Mouse (Mus musculus) ES-E14 (cell line): Measurements from ENCODE around the gene Tmem223. TPM values are rescaled to one million over a fixed set of nuclear protein-coding genes. Genes with fewer than 3 reads are reported as not detected.
A peak's percentile ranks its signal among the peaks of the same experiment; 100 is the strongest.

Experiments used
- DNase-seq: peaks from one replicate; pipeline ENCODE4 v3.0.0-alpha.2; 2013; ENCODE audit warnings: low read depth, low spot score
- H3K27ac ChIP-seq: 2 replicates; pipeline ENCODE4 v1.5.1; 2012; ENCODE audit warnings: low read depth, mild to moderate bottlenecking, low read length, moderate library complexity, mixed read lengths; ENCODE audit not compliant: poor library complexity, insufficient read depth, severe bottlenecking
- H3K36me3 ChIP-seq: 2 replicates; pipeline ENCODE4 v1.6.1; 2012; ENCODE audit warnings: mild to moderate bottlenecking, low read length, moderate library complexity, mixed read lengths; ENCODE audit not compliant: control insufficient read depth, poor library complexity, insufficient read depth, severe bottlenecking
- H3K4me1 ChIP-seq, 2 experiments: fragments of 150-350 bp in 1 of 2; sonication (generic) in 1 of 2; 2 replicates each; pipeline ENCODE4 v1.6.1; 2012; ENCODE audit warnings: low read length in 2 of 2, mild to moderate bottlenecking in 1 of 2, mixed read lengths in 1 of 2; ENCODE audit not compliant: control insufficient read depth in 2 of 2, insufficient read depth in 2 of 2, poor library complexity in 1 of 2
- H3K4me3 ChIP-seq, 2 experiments: fragments of 150-350 bp in 1 of 2; sonication (generic) in 1 of 2; 2 replicates each; pipeline ENCODE4 v1.5.1; 2012; ENCODE audit warnings: low read length in 2 of 2, low read depth in 1 of 2, mild to moderate bottlenecking in 1 of 2, mixed read lengths in 1 of 2; ENCODE audit not compliant: insufficient read depth in 1 of 2, poor library complexity in 1 of 2, severe bottlenecking in 1 of 2
- H3K9ac ChIP-seq: 2 replicates; pipeline ENCODE4 v1.6.1; 2012; ENCODE audit warnings: low read depth, mild to moderate bottlenecking, low read length, mixed read lengths; ENCODE audit not compliant: poor library complexity, insufficient read depth, severe bottlenecking
- H3K9me3 ChIP-seq: fragments of 150-350 bp; sonication (generic); 2 replicates; pipeline ENCODE4 v1.6.1; 2012; ENCODE audit warnings: low read depth, mild to moderate bottlenecking, low read length; ENCODE audit not compliant: control insufficient read depth, insufficient read depth
- CHD2 ChIP-seq: IDR thresholded peaks from 2 replicates; pipeline ENCODE4 v1.6.1; 2014; ENCODE audit warnings: mild to moderate bottlenecking, low read depth, low read length, inconsistent platforms
- HCFC1 ChIP-seq: IDR thresholded peaks from 2 replicates; pipeline ENCODE4 v1.6.1; 2012; ENCODE audit warnings: low read length, inconsistent platforms, borderline replicate concordance; ENCODE audit not compliant: insufficient read depth
- MAFK ChIP-seq: IDR thresholded peaks from 2 replicates; pipeline ENCODE4 v1.6.1; 2014; ENCODE audit warnings: mild to moderate bottlenecking, low read depth, low read length, inconsistent platforms; ENCODE audit not compliant: insufficient read depth
- ZC3H11A ChIP-seq: IDR thresholded peaks from 2 replicates; pipeline ENCODE4 v1.6.1; 2012; ENCODE audit warnings: low read depth, mild to moderate bottlenecking, inconsistent platforms, low read length, borderline replicate concordance
- ZNF384 ChIP-seq: IDR thresholded peaks from 2 replicates; pipeline ENCODE4 v1.6.1; 2012; ENCODE audit warnings: low read depth, low read length, inconsistent platforms
- in situ Hi-C, 2 experiments: fragments of 600-800 bp; cut with MboI; formaldehyde crosslinking; loops; one replicate each; pipeline ENCODE4 v1.15.1; 2025; ENCODE audit warnings: low sequenced_read_pairs in 2 of 2, inconsistent platforms in 1 of 2; ENCODE audit not compliant: unreplicated experiment in 2 of 2
- total RNA-seq: library from RNA; depleted of rRNA; stranded (reverse); fragments of 300-350 nt; gene quantifications from 2 replicates; pipeline ENCODE4 v1.2.3, GENCODE M21; 2012; rRNA removed

Gene Tmem223
- total RNA-seq, 1 experiment, result 77.3 TPM

- Histone ChIP-seq H3K36me3 (peaks cover 25% of the 10 kb centered on the region), H3K27ac (no peak overlapping the region)
These were observed 50.4 kb downstream of the Tmem223 start for GRCm38 (mm10) chr19:8821146-8821545.

More at GRCm38 (mm10) chr19:8821146-8821545, 50.4 kb downstream of the Tmem223 start:
- no peak for DNase-seq
- no peak for TF ChIP-seq ZC3H11A
- no peak for TF ChIP-seq ZNF384
- TF ChIP-seq MAFK, result no peak
- TF ChIP-seq HCFC1, result no peak
- no peak for TF ChIP-seq CHD2
- Histone ChIP-seq H3K4me3 (peak overlapping the region; percentile 76 to 89), H3K4me1 (peaks cover 5 to 9% of the 10 kb centered on the region in 2 experiments; a peak in 2 of 4 replicates), H3K9ac (peak overlapping the region; percentile 94), H3K9me3 (no peaks in the 10 kb centered on the region)
- in situ Hi-C loops, result no loop called here

Other genes with a start within 250 kb of the Tmem223 start
- gene Slc22a8, start 179.7 kb upstream of the Tmem223 start, total RNA-seq, result not detected in 2 replicates
- gene Slc22a6, start 153.0 kb upstream of the Tmem223 start, total RNA-seq, result not detected in 2 replicates
- gene Chrm1, start 107.2 kb upstream of the Tmem223 start, total RNA-seq, result 0.04 and 0.11 TPM in 2 replicates
- gene Slc3a2, start 47.6 kb upstream of the Tmem223 start, total RNA-seq, result 354 and 566 TPM in 2 replicates
- 173 and 180 TPM in 2 replicates for gene Wdr74, start 35.2 kb upstream of the Tmem223 start, total RNA-seq
- 8.5 and 8.9 TPM in 2 replicates for gene 1700092M07Rik, start 30.3 kb upstream of the Tmem223 start, total RNA-seq
- 66.3 and 73.2 TPM in 2 replicates for gene Stx5a, start 29.6 kb upstream of the Tmem223 start, total RNA-seq
- 99.5 and 101 TPM in 2 replicates for gene Nxf1, start 13.9 kb upstream of the Tmem223 start, total RNA-seq
- 45.9 and 51.2 TPM in 2 replicates for gene Tmem179b, start 3.5 kb downstream of the Tmem223 start, total RNA-seq
- gene Taf6l, start 15.4 kb downstream of the Tmem223 start, total RNA-seq, result 28.6 and 29.4 TPM in 2 replicates
- 113 and 144 TPM in 2 replicates for gene Polr2g, start 27.6 kb downstream of the Tmem223 start, total RNA-seq
- gene Zbtb3, start 31.6 kb downstream of the Tmem223 start, total RNA-seq, result 3.4 TPM in 2 replicates
- 42.6 and 47.5 TPM in 2 replicates for gene Ttc9c, start 48.3 kb downstream of the Tmem223 start, total RNA-seq
- 37.5 and 48.5 TPM in 2 replicates for gene Hnrnpul2, start 49.0 kb downstream of the Tmem223 start, total RNA-seq
- 1.4 and 2.7 TPM in 2 replicates for gene AC129217.1, start 58.8 kb downstream of the Tmem223 start, total RNA-seq
- 62.6 and 79.6 TPM in 2 replicates for gene Bscl2, start 66.5 kb downstream of the Tmem223 start, total RNA-seq
- gene Gng3, start 68.2 kb downstream of the Tmem223 start, total RNA-seq, result 4.5 TPM in 2 replicates
- gene Lrrn4cl, start 79.8 kb downstream of the Tmem223 start, total RNA-seq, result 1.3 and 2.4 TPM in 2 replicates
- 207 and 220 TPM in 2 replicates for gene Ubxn1, start 100.5 kb downstream of the Tmem223 start, total RNA-seq
- 75.3 and 83.4 TPM in 2 replicates for gene Uqcc3, start 109.9 kb downstream of the Tmem223 start, total RNA-seq
- 11.0 and 14.3 TPM in 2 replicates for gene Lbhd1, start 112.7 kb downstream of the Tmem223 start, total RNA-seq
- not detected in 2 replicates for gene Gm49403, start 112.9 kb downstream of the Tmem223 start, total RNA-seq
- gene 1810009A15Rik, start 117.9 kb downstream of the Tmem223 start, total RNA-seq, result 146 and 214 TPM in 2 replicates
- not detected in 2 replicates for gene Gm49416, start 117.9 kb downstream of the Tmem223 start, total RNA-seq
- 54.0 and 59.3 TPM in 2 replicates for gene Ints5, start 122.0 kb downstream of the Tmem223 start, total RNA-seq
- gene Ganab, start 127.1 kb downstream of the Tmem223 start, total RNA-seq, result 321 and 436 TPM in 2 replicates
- 30.4 and 36.8 TPM in 2 replicates for gene B3gat3, start 149.4 kb downstream of the Tmem223 start, total RNA-seq
- 3.6 and 4.0 TPM in 2 replicates for gene Rom1, start 158.4 kb downstream of the Tmem223 start, total RNA-seq
- 20.6 and 22.2 TPM in 2 replicates for gene Eml3, start 158.6 kb downstream of the Tmem223 start, total RNA-seq
- 89.8 and 92.9 TPM in 2 replicates for gene Mta2, start 170.9 kb downstream of the Tmem223 start, total RNA-seq
- gene Tut1, start 182.9 kb downstream of the Tmem223 start, total RNA-seq, result 42.6 and 49.6 TPM in 2 replicates
- gene Eef1g, start 196.0 kb downstream of the Tmem223 start, total RNA-seq, result 1,417 and 1,811 TPM in 2 replicates
- gene Ahnak, start 218.3 kb downstream of the Tmem223 start, total RNA-seq, result 102 and 155 TPM in 2 replicates